Mouse (Mus musculus): ENCODE results near the gene Zbtb17.

Zbtb17 gene

DNA sequence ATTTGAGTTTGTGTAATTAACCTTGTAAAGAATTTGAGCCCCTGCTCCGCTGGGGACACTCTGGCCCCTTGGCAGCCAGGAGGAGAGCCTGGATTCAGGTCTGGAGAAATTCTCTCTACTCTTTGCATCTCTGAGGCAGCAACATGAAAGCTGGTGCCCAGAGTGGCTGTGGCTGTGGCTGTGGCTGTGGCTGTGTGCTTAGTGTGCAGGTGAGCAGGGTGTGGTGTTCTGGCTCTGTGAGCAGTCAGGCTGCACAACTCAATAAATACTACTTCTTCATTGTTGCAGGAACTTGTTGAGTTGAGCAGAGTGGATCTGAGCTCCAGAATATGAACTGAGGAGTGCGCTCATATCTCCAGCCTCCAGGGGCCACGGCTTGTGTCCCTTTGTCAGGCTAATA lies 14.4 kb downstream of the Zbtb17 start:
- 94% methylated on average over 3 of the region's 3 CpGs for WGBS

DNA sequence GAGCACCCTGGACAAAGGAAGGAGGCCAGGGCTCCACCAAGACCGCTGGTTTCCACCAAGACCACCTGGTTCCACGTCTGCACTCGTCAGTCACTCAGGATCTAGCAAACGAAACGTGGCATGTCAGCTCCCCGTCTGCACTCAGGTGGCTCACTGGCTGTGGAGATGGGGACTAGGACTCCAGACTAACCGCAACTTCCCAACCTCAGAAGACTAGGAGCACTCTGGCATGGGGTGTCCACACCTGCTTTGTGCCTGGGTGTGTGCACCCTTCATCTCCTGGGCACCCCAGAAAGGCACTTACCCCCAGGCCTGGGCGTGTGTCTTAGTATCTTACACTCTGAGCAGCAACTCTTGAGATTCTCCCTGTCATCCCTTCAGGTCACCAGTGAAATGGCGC lies 15.3 kb downstream of the Zbtb17 start:
- 92% methylated on average over 9 of the region's 9 CpGs for WGBS

GRCm38 (mm10) chr4:141460481-141460880 lies 16.0 kb downstream of the Zbtb17 start:
- WGBS: 90% methylated on average over 4 of the region's 4 CpGs

GRCm38 (mm10) chr4:141461088-141461487 lies 16.6 kb downstream of the Zbtb17 start:
- 38% methylated on average over 12 of the region's 12 CpGs for WGBS

GRCm38 (mm10) chr4:141461576-141461975 lies 17.1 kb downstream of the Zbtb17 start:
- 73% methylated on average over 12 of the region's 12 CpGs for WGBS

DNA sequence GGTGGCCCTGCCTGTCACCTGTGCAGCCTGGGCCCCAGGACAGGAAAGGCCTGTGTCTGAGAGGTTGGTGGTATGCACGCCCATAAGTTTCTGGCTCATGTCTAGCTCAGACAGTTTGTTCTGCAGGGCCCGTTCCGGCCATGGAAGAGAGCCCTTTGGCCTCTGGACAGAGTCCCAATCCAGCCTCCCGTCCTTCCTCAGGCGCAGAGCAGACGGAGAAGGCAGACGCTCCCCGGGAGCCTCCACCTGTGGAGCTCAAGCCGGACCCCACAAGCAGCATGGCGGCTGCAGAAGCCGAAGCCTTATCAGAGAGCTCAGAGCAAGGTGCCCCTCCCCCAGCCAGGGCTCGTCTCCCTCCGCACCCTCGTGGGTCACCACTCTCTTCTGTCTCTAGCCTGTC lies 19.0 kb downstream of the Zbtb17 start:
- 83% methylated on average over 14 of the region's 14 CpGs for WGBS

DNA sequence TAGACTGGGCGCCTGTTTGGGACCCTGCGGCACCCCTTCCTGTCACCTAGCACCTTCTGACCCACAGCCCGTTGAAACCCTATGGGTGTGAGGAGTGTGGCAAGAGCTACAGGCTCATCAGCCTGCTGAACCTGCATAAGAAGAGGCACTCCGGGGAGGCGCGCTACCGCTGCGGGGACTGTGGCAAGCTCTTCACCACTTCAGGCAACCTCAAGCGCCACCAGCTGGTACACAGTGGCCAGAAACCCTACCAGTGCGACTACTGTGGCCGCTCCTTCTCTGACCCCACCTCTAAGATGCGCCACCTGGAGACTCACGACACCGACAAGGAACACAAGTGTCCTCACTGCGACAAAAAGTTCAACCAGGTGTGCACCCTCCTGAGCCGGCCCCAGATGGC lies 20.3 kb downstream of the Zbtb17 start:
- 79% methylated on average over 16 of the region's 16 CpGs for WGBS

- WGBS: 89% methylated on average over 34 of the region's 34 CpGs
Observed at GRCm38 (mm10) chr4:141465512-141466288, 21.2 kb downstream of the Zbtb17 start.

- 81% methylated on average over 16 of the region's 16 CpGs for WGBS
Observed at GRCm38 (mm10) chr4:141466289-141466795, 21.9 kb downstream of the Zbtb17 start.

DNA sequence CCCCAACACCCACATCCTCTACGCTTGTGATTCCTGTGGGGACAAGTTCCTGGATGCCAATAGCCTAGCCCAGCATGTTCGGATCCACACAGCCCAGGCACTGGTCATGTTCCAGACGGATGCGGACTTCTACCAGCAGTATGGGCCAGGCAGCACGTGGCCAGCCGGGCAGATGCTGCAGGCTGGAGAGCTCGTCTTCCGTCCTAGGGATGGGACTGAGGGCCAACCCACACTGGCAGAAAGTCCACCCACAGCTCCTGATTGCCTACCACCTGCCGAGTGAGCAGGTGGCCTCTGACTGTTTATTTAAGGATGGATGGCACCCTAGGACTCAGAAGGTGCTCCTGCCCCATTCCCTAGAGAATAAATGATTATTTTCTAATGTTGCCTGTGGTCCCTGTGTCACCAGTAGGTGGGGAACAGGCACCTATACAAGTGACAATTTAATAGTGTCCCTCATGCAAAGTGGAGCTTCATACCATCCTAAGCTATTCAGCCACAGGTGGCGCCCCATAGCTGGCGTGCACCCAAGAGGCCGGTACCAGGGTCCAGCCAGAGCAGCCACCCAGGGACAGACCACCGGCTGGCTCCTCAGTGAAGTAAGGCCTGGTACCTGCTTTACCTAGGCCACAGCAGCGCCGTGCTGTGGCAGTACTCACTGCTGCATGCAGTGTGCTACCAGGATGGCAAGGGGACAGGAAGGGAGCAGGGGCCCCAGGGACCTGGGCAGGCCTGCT lies 22.6 kb downstream of the Zbtb17 start:
- 58% methylated on average over 15 of the region's 15 CpGs for WGBS

DNA sequence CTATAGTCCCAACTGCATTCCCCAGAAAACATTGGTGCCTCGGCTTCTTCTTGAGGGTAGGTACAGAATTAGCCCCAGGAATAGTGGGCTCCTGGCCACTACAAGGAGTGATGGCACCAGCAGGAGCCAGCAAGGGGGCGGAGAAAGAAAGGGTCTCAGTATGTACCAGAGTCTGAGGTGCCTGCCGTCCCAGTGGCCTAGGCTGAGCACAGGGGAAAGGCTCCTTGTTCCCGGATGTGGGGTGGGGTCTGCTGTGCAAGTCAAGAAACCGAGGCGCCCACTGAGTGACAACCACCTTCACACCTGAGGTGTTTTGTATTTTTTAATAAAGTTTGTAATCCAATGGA lies 23.1 kb downstream of the Zbtb17 start:
- 69% methylated on average over 6 of the region's 6 CpGs for WGBS

- 33% methylated on average over 10 of the region's 10 CpGs for WGBS
Observed at GRCm38 (mm10) chr4:141468576-141468975, 24.1 kb downstream of the Zbtb17 start.

GRCm38 (mm10) chr4:141469343-141469742 lies 24.9 kb downstream of the Zbtb17 start:
- 92% methylated on average over 9 of the region's 9 CpGs for WGBS

- 96% methylated on average over 16 of the region's 16 CpGs for WGBS
Observed at GRCm38 (mm10) chr4:141471491-141471890, 27.0 kb downstream of the Zbtb17 start.

- 95% methylated on average over 32 of the region's 32 CpGs for WGBS
Observed at GRCm38 (mm10) chr4:141472641-141473321, 28.3 kb downstream of the Zbtb17 start.

DNA sequence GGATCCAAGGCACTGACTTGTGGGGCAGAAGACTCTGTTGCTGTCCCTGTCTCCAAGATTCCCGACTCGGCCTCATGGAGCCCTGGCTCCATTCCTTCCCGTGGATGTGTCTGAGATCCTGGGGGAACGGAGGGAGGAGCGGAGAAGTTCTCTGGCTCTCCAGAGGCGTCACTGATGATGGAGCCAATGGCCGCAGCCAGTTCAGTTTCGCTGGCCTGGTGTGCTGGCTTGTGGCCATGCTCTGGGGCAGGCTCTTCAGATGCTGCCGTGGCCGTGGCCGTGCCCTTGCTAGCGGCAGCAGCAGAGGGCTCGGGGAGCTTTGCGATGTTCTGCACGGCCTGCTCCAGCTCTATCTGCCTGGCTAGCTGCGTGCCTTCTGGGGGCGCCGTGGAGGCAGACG lies 30.0 kb downstream of the Zbtb17 start:
- 73% methylated on average over 19 of the region's 19 CpGs for WGBS

DNA sequence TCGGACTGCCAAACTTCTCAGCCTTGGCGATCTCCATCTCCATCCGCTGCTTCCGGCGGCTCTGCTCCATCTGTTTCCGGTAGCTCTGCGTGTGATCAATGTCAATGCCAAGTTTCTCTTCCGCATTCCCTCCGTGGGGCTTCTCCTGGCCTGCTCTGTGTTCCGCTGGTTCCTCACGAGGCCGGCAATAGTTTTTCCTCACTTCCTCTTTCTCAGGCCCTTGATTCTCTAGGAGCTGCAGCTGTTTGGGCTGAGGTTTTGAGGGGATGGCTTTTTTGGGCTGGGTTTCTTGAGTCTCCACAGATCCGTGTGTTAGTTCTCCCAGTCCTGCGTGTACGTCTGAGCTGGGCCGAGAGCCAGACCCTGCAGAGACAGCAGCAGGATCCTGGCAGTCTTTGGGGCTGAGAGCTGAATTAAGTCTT lies 33.2 kb downstream of the Zbtb17 start:
- WGBS: 23% methylated on average over 16 of the region's 16 CpGs

GRCm38 (mm10) chr4:141478225-141478624 lies 33.8 kb downstream of the Zbtb17 start:
- 41% methylated on average over 23 of the region's 23 CpGs for WGBS

DNA sequence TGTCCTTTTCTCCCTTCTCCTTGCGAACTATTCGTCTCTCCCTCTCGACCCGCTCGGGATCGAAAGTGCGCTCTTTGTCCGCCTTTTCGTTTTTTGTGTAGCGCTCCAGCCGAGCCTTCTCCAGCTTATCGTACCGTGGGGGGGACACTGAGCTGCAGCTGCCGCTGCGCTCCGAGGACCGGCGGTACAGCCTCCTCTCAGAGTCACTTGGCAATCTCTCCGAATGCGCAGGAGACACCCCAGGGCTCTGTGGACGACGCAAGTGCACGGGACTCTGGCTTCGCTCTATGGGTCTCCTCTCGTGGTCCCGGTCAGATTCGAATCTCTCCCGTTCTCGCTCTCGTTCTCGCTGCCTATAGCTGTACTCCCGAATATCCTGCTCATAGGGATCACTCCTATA lies 34.3 kb downstream of the Zbtb17 start:
- WGBS: 77% methylated on average over 32 of the region's 32 CpGs

GRCm38 (mm10) chr4:141479411-141479810 lies 35.0 kb downstream of the Zbtb17 start:
- WGBS: 72% methylated on average over 8 of the region's 8 CpGs

DNA sequence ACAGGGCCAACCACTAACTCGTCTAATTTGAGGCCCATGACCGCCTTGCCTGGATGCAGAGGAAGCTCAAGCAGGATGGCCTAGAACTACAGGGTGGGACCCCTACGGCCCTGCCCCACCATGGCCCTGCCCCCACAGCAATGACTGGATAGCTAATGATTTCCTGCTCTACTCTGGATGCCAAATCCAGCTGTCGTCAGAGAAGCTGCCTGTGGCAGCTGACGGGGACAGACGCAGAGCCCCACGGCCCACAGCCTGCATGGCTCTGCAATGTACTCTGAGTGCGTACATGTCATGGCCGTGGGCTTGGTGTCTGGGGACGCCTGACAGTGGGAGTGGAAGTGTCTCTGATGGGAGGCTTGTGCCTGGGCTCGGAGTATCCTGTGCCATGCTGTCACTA lies 39.6 kb downstream of the Zbtb17 start:
- 70% methylated on average over 11 of the region's 11 CpGs for WGBS

GRCm38 (mm10) chr4:141487581-141487980 lies 43.1 kb downstream of the Zbtb17 start:
- 79% methylated on average over 11 of the region's 11 CpGs for WGBS
